Mouse (Mus musculus) embryonic facial prominence, embryonic 12.5 days (tissue): ENCODE measurements at regions not wholly inside any gene's neighbourhood (a gene's known extent, or its start where the extent isn't known, plus 50 kb on each side); places are given as distances from the start of the nearest gene placed in this dataset.
A peak's percentile ranks its signal among the peaks of the same experiment; 100 is the strongest.

Source experiments
- ATAC-seq: fragments of 200-750 bp; cut with Nextera tagmentation; 2 replicates; pipeline ENCODE4 v1.8.0; 2017; ENCODE audit not compliant: insufficient number of reproducible peaks, insufficient read depth, low FRiP score, low TSS enrichment
- H3K27ac ChIP-seq: fragments of 300-500 bp; sonication (generic); 2 replicates; pipeline ENCODE4 v1.5.1; 2016; ENCODE audit warnings: mild to moderate bottlenecking
- H3K27me3 ChIP-seq: fragments of 300-500 bp; sonication (generic); 2 replicates; pipeline ENCODE4 v1.6.1; 2016; ENCODE audit warnings: mild to moderate bottlenecking, moderate library complexity
- H3K36me3 ChIP-seq: fragments of 300-500 bp; sonication (generic); 2 replicates; pipeline ENCODE4 v1.6.1; 2016; ENCODE audit warnings: mild to moderate bottlenecking
- H3K4me1 ChIP-seq: fragments of 300-500 bp; sonication (generic); 2 replicates; pipeline ENCODE4 v1.6.1; 2016
- H3K4me2 ChIP-seq: fragments of 300-500 bp; sonication (generic); replicated peaks from 2 replicates; pipeline ENCODE4 v1.6.1; 2016; ENCODE audit warnings: mild to moderate bottlenecking, moderate library complexity
- H3K4me3 ChIP-seq: fragments of 300-500 bp; sonication (generic); 2 replicates; pipeline ENCODE4 v1.5.1; 2016; ENCODE audit warnings: mild to moderate bottlenecking
- H3K9ac ChIP-seq: fragments of 300-500 bp; sonication (generic); 2 replicates; pipeline ENCODE4 v1.6.1; 2016; ENCODE audit warnings: mild to moderate bottlenecking, moderate library complexity
- H3K9me3 ChIP-seq: fragments of 300-500 bp; sonication (generic); 2 replicates; pipeline ENCODE4 v1.6.1; 2016; ENCODE audit warnings: mild to moderate bottlenecking, moderate library complexity
- WGBS: fragments of 180-500 bp; shearing (Covaris S2); methylation state at CpG from one replicate; pipeline ENCODE4 v1.1.7; 2016; 5-methylcytosine and 5-hydroxymethylcytosine counted together

DNA sequence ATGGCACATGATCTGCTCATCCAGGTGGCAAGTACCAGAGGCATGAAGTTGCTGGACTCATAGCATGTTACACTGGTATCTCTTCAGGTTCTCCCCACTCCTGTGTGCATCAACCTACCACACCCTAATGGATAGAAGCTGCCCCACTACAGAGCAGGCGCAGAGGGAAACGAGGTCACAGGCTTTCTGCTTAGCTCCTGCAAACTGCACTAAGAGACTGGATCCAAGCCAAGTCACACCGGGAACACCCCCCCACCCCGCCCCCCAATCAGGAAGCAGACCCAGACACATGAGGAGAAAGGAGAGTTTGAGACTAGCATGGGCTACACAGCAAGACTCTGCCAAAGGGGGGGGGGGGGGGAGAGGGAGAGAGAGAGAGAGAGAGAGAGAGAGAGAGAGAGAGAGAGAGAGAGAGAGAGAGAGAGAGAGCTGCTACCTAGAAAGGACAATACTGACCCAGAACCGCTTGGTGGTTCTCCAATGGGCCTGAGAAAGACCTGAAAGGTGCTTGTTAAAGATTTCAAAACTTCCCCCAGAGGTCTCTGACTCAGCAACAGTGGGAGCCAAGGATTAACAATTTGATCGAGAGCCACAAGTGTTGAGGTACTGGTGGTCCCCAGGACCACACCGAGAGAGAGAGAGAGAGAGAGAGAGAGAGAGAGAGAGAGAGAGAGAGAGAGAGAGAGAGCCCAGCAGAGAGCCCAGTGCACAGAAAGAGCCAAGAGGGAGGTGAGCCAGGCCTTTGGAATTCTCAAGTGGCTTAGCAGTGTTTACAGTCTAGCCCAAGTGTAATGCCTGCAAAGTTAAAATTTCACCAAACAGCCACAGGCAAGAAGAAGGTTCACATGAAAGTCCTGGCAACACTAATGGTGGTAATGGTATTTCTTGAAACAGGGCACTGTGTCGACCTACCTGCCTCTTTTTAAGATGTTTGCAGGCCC, 215.1 kb downstream of the Sox4 start:
- Histone ChIP-seq H3K9ac (no peak overlapping the region), H3K27me3 (no peaks in the 10 kb centered on the region), H3K36me3 (no peaks in the 10 kb centered on the region), H3K9me3 (no peaks in the 10 kb centered on the region), H3K27ac (peak overlapping the region; percentile 60), H3K4me2 (no peak overlapping the region), H3K4me1 (peaks cover 21% of the 10 kb centered on the region), H3K4me3 (no peak overlapping the region)
- 47% methylated on average over 8 of the region's 8 CpGs for WGBS
- ATAC-seq = 0 out of 2 replicates have a peak, but pooled peaks have one; percentile 38

DNA sequence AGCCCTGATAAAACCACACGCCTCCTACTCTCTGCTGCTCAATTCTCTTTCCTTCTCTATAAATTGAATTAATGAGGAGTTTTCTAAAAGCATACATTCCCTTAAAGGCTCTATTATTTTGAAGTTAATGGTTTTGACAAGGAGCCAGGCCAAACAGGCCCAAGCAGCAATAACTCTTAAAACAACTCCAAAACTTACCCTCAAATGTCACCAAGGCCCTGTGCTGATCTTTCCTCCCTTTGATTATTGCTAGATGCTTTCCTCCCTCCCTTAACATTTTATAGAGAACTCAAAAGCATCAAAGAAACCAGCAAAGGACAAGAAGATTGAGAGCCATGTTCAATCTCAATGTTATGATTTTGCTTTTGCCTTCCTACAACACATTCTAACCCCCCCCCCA, 221.0 kb downstream of the Sox4 start:
- WGBS = 70% methylated on average over 1 of the region's 1 CpGs
- no peak for ATAC-seq
- Histone ChIP-seq H3K9me3 (no peaks in the 10 kb centered on the region), H3K4me3 (no peak overlapping the region), H3K9ac (no peak overlapping the region), H3K4me2 (no peak overlapping the region), H3K4me1 (peaks cover 24% of the 10 kb centered on the region), H3K27me3 (no peaks in the 10 kb centered on the region), H3K36me3 (no peaks in the 10 kb centered on the region), H3K27ac (no peak overlapping the region)

DNA sequence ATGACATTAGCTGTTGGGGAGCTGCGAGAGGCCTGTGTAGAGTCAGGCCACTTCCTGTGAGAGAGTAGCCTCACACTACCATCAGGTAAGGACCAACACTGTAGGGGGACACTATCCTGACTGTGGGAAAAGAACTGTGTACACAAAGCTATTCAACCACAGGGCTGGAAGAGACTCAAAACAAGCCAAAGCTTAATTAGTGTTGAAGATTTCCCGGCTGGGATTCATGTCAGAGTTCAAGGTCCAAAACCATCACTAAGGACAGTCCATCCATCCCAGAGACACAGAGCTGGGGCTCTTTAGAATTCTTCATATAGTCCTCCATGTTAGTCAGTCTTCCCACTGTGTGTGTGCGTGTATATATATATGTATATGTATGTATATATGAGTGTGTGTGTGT, 221.5 kb downstream of the Sox4 start:
- Histone ChIP-seq H3K36me3 (no peaks in the 10 kb centered on the region), H3K4me3 (no peak overlapping the region), H3K27me3 (no peaks in the 10 kb centered on the region), H3K9me3 (no peaks in the 10 kb centered on the region), H3K4me1 (peaks cover 21% of the 10 kb centered on the region), H3K27ac (no peak overlapping the region), H3K4me2 (no peak overlapping the region), H3K9ac (no peak overlapping the region)
- 75% methylated on average over 3 of the region's 3 CpGs for WGBS
- ATAC-seq = no peak

DNA sequence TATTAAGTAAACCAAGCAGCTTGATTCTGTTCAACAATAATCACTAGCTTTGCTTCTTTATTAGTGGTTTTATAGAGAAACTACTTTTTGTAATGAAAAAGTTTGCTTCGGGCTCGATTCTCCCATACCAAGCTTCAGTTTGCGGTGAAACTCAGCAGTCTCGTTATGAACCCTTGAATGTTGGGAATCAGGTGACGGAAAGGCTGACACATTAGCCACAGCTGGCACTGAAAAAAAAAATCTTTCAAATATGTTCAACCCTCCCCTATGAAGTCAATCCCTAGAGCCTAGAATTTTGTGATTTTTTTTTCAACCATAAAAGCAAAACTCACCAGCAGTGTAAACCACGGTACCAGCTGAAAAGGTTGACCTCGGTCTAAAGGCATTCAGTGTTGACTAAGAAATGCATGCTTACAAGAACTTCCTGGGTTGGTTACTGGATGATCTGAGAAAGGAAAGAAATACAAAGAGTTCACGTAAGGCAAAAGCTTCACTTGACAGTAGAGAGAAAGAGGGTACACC, 223.4 kb downstream of the Sox4 start:
- no peak overlapping the region for H3K4me2 ChIP-seq
- WGBS = 71% methylated on average over 8 of the region's 8 CpGs
- H3K4me3 ChIP-seq = no peak overlapping the region
- no peak overlapping the region for H3K9ac ChIP-seq
- H3K9me3 ChIP-seq = no peaks in the 10 kb centered on the region
- H3K4me1 ChIP-seq = peaks cover 21% of the 10 kb centered on the region
- ATAC-seq = no peak
- no peaks in the 10 kb centered on the region for H3K27me3 ChIP-seq
- H3K27ac ChIP-seq = no peak overlapping the region
- no peaks in the 10 kb centered on the region for H3K36me3 ChIP-seq

DNA sequence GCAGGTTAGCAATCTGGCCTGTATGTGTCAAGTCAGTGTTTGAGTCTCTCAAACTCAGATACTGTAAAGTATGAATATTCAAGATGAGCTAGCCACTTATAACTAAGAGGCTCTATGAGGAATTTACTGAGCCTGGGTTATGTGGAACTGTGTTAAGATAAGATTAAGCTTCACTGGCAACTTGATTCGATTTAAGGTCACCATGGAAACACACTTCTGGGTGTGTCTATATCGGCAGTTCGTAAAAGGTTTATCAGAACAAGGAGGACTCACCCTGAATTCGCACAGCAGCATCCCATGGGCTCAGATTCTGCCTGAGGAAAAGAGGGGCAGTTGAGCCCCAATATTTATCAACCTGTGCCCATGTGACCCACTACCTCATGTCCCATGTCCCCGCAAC, 224.7 kb downstream of the Sox4 start:
- Histone ChIP-seq H3K4me2 (no peak overlapping the region), H3K4me3 (no peak overlapping the region), H3K36me3 (no peaks in the 10 kb centered on the region), H3K27me3 (no peaks in the 10 kb centered on the region), H3K9ac (no peak overlapping the region), H3K4me1 (peaks cover 21% of the 10 kb centered on the region), H3K27ac (no peak overlapping the region), H3K9me3 (no peaks in the 10 kb centered on the region)
- 83% methylated on average over 5 of the region's 5 CpGs for WGBS
- ATAC-seq = no peak

DNA sequence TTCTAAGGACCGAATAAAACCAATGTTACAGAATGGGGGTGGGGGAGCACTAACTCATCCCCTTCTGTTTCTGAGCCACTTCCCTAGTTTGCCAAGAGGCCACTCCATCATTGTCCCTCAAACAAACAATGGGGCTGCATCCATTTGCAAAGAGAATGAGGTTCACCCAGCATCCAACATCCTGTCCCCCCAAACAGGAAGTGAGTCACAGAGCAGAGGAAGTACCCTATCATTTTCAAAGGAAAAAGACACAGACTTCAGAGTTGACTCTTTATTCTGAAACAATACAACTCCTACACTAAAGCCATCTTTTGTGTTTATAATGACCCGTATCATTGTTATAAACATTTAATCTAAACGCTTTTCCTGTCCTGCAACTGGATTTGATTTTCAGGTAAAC, 229.2 kb downstream of the Sox4 start:
- peaks cover 26% of the 10 kb centered on the region for H3K4me1 ChIP-seq
- ATAC-seq = no peak
- no peak overlapping the region for H3K4me3 ChIP-seq
- H3K36me3 ChIP-seq = no peaks in the 10 kb centered on the region
- H3K27me3 ChIP-seq = no peaks in the 10 kb centered on the region
- no peak overlapping the region for H3K4me2 ChIP-seq
- WGBS = 80% methylated on average over 3 of the region's 3 CpGs
- H3K9ac ChIP-seq = no peak overlapping the region
- no peaks in the 10 kb centered on the region for H3K9me3 ChIP-seq
- no peak overlapping the region for H3K27ac ChIP-seq

DNA sequence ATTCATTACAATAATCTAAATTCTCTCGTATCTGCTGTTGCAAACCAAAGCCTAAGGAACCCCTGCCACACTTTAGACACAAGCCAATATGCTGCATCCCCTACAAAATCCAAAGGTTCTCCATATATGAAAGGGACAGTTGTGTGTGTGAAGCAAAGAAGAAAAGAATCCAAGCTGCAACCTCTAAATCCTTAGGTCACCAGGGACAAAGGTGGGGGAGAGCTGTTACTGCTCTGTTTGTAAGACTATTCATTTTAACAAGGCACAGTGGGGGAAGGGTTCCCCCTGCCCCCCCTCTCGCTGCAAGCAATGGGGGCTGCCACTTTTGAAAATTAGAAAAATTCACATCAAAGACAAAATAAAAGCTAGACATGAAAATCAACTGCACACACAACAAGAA, 231.4 kb downstream of the Sox4 start:
- no peak overlapping the region for H3K4me3 ChIP-seq
- no peak overlapping the region for H3K9ac ChIP-seq
- peaks cover 34% of the 10 kb centered on the region for H3K4me1 ChIP-seq
- no peaks in the 10 kb centered on the region for H3K36me3 ChIP-seq
- no peaks in the 10 kb centered on the region for H3K27me3 ChIP-seq
- no peak overlapping the region for H3K4me2 ChIP-seq
- H3K27ac ChIP-seq = no peak overlapping the region
- no peak for ATAC-seq
- 64% methylated on average over 2 of the region's 2 CpGs for WGBS
- no peaks in the 10 kb centered on the region for H3K9me3 ChIP-seq

DNA sequence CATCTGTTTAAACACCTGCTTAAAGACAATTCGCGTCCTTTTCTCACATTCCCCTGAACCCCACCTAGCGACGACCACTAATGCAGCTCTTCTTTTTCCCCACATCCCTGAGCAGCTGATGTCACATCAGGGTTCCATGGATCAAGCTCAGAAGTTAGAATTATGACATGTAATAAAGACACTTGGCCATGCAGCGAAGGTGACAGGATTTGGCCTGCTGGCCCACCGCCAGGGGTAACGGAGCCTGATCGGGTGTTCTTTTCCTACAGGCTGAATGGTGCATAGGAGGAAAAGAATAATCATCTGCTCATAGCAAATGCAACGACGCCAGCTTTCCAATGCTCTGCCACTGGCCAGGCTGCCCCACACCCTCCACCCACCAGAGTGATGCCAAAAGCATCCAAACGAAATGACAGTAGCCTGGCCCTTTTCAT, 231.9 kb downstream of the Sox4 start:
- Histone ChIP-seq H3K27ac (0 out of 2 replicates have a peak overlapping the region, but pooled peaks have one; percentile 24), H3K27me3 (no peaks in the 10 kb centered on the region), H3K36me3 (no peaks in the 10 kb centered on the region), H3K9me3 (no peaks in the 10 kb centered on the region), H3K4me1 (peaks cover 34% of the 10 kb centered on the region), H3K9ac (no peak overlapping the region), H3K4me3 (no peak overlapping the region), H3K4me2 (no peak overlapping the region)
- no peak for ATAC-seq
- 68% methylated on average over 11 of the region's 11 CpGs for WGBS

DNA sequence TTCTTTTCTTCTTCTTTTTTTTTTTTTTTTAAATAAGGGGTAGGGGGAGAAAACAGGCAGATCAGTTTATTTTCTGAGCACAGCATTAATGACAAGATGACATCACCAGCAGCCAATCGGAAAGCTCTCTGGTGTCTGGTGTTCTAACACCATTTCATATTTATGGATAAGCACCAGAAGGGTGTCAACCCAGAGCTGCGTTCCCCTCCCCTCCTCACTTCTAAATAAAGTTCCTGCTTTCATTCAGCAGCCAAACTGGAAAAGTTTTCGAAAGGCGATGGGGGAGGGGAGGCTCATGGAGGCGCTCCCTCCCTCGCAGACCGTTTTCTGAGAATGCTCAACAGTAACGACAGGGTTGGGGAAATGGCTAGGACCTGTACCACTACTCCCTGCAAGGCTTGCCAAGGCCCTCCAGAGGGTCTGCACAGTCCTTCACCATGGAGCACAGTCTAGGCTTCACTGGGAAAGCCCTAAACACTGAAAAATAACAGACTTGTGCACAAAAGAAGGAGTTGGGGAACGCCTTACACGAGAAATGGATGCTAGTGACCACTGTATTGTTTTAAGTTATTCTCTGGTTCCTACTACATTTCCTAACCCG, 232.8 kb downstream of the Sox4 start:
- ATAC-seq = no peak
- WGBS = 44% methylated on average over 11 of the region's 11 CpGs
- Histone ChIP-seq H3K4me2 (peak overlapping the region; percentile 22; the same call in 1 of the 2 replicates), H3K4me3 (no peak overlapping the region), H3K9ac (no peak overlapping the region), H3K36me3 (no peaks in the 10 kb centered on the region), H3K4me1 (peaks cover 34% of the 10 kb centered on the region), H3K27me3 (no peaks in the 10 kb centered on the region), H3K9me3 (no peaks in the 10 kb centered on the region), H3K27ac (no peak overlapping the region; the same call in 1 of the 2 replicates)

DNA sequence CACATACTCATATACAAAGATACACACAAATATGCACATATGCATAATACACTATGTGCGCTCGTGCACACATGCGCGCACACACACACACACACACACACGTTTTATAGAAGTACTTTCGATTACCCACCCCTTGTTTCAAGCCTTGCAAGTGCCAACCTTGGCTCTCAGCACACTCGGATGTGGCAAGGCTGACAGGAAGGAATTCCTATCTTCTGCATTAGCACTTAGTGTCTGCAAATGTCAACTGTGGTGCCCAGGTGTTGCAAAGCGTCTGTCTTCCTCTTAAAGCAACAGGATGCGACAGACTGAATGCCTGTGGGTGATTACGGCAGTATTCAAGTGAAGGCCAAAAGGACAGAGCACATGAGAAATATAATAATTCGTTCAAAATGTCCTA, 233.3 kb downstream of the Sox4 start:
- Histone ChIP-seq H3K4me1 (peaks cover 34% of the 10 kb centered on the region), H3K4me3 (no peak overlapping the region), H3K9ac (no peak overlapping the region), H3K36me3 (no peaks in the 10 kb centered on the region), H3K27ac (0 out of 2 replicates have a peak overlapping the region, but pooled peaks have one; percentile 23), H3K4me2 (no peak overlapping the region), H3K27me3 (no peaks in the 10 kb centered on the region), H3K9me3 (no peaks in the 10 kb centered on the region)
- 66% methylated on average over 11 of the region's 11 CpGs for WGBS
- ATAC-seq = no peak

DNA sequence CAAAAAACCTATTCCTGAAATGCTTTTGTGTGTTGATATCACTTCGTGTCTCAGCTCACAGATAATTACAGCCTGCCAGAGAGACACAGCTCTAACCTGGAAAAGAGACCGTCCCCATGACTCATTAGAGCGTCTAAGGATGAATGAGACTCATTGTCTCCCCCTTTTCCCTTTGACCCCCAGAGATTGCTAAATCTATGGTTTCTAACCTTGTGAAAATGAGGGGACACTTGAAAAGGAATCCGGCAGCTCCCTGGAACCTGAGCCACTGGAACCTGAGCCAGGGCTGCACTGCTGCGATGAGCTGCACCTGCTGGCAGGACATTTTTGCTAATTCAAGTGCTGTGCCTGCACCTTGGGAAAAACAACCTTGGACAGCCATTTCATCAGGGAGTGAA, 234.6 kb downstream of the Sox4 start:
- no peaks in the 10 kb centered on the region for H3K27me3 ChIP-seq
- no peak overlapping the region for H3K4me3 ChIP-seq
- H3K36me3 ChIP-seq = no peaks in the 10 kb centered on the region
- no peak overlapping the region for H3K9ac ChIP-seq
- peaks cover 34% of the 10 kb centered on the region for H3K4me1 ChIP-seq
- no peak for ATAC-seq
- H3K9me3 ChIP-seq = no peaks in the 10 kb centered on the region
- 29% methylated on average over 5 of the region's 5 CpGs for WGBS
- H3K27ac ChIP-seq = peak overlapping the region; percentile 58; the same call in 1 of the 2 replicates
- no peak overlapping the region for H3K4me2 ChIP-seq
